Mouse (Mus musculus): ENCODE results near the gene Ost4. TPM values are rescaled to one million over a fixed set of nuclear protein-coding genes. Genes with fewer than 3 reads are reported as not detected.

Gene Ost4
- total RNA-seq, 2 experiments from 2014 or later, result 188 to 256 TPM

- ATAC-seq (replicated peaks; ENCODE audit: low FRiP score, poor library complexity, severe bottlenecking), result no peak
Observed at GRCm38 (mm10) chr5:30925217-30925616, 17.6 kb upstream of the Ost4 start.

GRCm38 (mm10) chr5:30924614-30925013 is 17.0 kb upstream of the Ost4 start:
- no peak for ATAC-seq (replicated peaks; ENCODE audit: low FRiP score, poor library complexity, severe bottlenecking)

GRCm38 (mm10) chr5:30923119-30923518 is 15.5 kb upstream of the Ost4 start:
- no peak for ATAC-seq (replicated peaks; ENCODE audit: low FRiP score, poor library complexity, severe bottlenecking)

GRCm38 (mm10) chr5:30922581-30923041 is 15.0 kb upstream of the Ost4 start:
- no peak for ATAC-seq (replicated peaks; ENCODE audit: low FRiP score, poor library complexity, severe bottlenecking)

- peak; percentile 86 for ATAC-seq (replicated peaks; ENCODE audit: low FRiP score, poor library complexity, severe bottlenecking)
Observed at GRCm38 (mm10) chr5:30921256-30922033, 13.9 kb upstream of the Ost4 start, which contains the start of gene Khk. Gene Khk (plus strand): TSS chr5:30921431.

- ATAC-seq (replicated peaks; ENCODE audit: low FRiP score, poor library complexity, severe bottlenecking), result no peak
Observed at GRCm38 (mm10) chr5:30920621-30921020, 13.0 kb upstream of the Ost4 start.

- ATAC-seq (replicated peaks; ENCODE audit: low FRiP score, poor library complexity, severe bottlenecking), result no peak
Observed at GRCm38 (mm10) chr5:30919831-30920614, 12.4 kb upstream of the Ost4 start.

- no peak for ATAC-seq (replicated peaks; ENCODE audit: low FRiP score, poor library complexity, severe bottlenecking)
Observed at GRCm38 (mm10) chr5:30918691-30919090, 11.1 kb upstream of the Ost4 start.

GRCm38 (mm10) chr5:30917891-30918670 is 10.5 kb upstream of the Ost4 start:
- ATAC-seq (replicated peaks; ENCODE audit: low FRiP score, poor library complexity, severe bottlenecking), result no peak

GRCm38 (mm10) chr5:30917348-30917747 is 9.8 kb upstream of the Ost4 start:
- no peak for ATAC-seq (replicated peaks; ENCODE audit: low FRiP score, poor library complexity, severe bottlenecking)

- ATAC-seq (replicated peaks; ENCODE audit: low FRiP score, poor library complexity, severe bottlenecking), result no peak
Observed at GRCm38 (mm10) chr5:30916841-30917240, 9.3 kb upstream of the Ost4 start.

GRCm38 (mm10) chr5:30915974-30916433 is 8.4 kb upstream of the Ost4 start:
- ATAC-seq (replicated peaks; ENCODE audit: low FRiP score, poor library complexity, severe bottlenecking), result peak; percentile 60

- ATAC-seq (replicated peaks; ENCODE audit: low FRiP score, poor library complexity, severe bottlenecking), result no peak
Observed at GRCm38 (mm10) chr5:30915456-30915855, 7.9 kb upstream of the Ost4 start.

- no peak for ATAC-seq (replicated peaks; ENCODE audit: low FRiP score, poor library complexity, severe bottlenecking)
Observed at GRCm38 (mm10) chr5:30914849-30915248, 7.3 kb upstream of the Ost4 start.

- ATAC-seq (replicated peaks; ENCODE audit: low FRiP score, poor library complexity, severe bottlenecking), result no peak
Observed at GRCm38 (mm10) chr5:30914101-30914635, 6.6 kb upstream of the Ost4 start.

GRCm38 (mm10) chr5:30913060-30913841 is 5.7 kb upstream of the Ost4 start, which contains the start of gene Emilin1:
Gene Emilin1 (plus strand): TSS chr5:30913402.
- no peak for ATAC-seq (replicated peaks; ENCODE audit: low FRiP score, poor library complexity, severe bottlenecking)

GRCm38 (mm10) chr5:30912156-30912555 is 4.6 kb upstream of the Ost4 start:
- ATAC-seq (replicated peaks; ENCODE audit: low FRiP score, poor library complexity, severe bottlenecking), result no peak

- ATAC-seq (replicated peaks; ENCODE audit: low FRiP score, poor library complexity, severe bottlenecking), result no peak
Observed at GRCm38 (mm10) chr5:30910481-30910880, 2.9 kb upstream of the Ost4 start.

- no peak for ATAC-seq (replicated peaks; ENCODE audit: low FRiP score, poor library complexity, severe bottlenecking)
Observed at GRCm38 (mm10) chr5:30909863-30910262, 2.3 kb upstream of the Ost4 start.

Measured in erythroid progenitor cell, adult 5-6 weeks (primary cell).